Mouse (Mus musculus): ENCODE measurements at regions not wholly inside any gene's neighbourhood (a gene's known extent, or its start where the extent isn't known, plus 50 kb on each side); places are given as distances from the start of the nearest gene placed in this dataset.
"Not testable (repeated sequence)": the region's sequence is repeated elsewhere in the genome, so short reads cannot be mapped to it uniquely, and the experiment has no call there.

DNA sequence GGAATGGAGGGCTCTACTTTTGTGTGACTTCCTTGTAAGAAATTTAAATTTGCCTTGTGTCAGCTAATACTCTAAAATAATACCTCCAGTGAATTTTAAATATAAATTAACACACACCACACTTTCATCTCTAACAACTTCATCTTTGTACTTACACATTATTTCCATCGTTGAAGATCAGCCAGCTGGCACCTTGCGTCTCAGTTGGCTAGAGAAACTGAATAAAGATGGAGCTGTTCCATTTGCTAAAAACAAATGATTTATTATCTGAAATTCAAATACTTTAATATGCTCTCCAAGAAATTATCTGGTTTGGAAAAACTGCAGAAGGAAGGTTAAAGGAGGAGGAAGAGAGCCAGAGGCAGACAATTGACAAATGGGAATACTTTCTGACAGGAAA is 122.0 kb upstream of the Gm11096 start:
- no peak for DNase-seq (ENCODE audit: low read depth, low spot score)

DNA sequence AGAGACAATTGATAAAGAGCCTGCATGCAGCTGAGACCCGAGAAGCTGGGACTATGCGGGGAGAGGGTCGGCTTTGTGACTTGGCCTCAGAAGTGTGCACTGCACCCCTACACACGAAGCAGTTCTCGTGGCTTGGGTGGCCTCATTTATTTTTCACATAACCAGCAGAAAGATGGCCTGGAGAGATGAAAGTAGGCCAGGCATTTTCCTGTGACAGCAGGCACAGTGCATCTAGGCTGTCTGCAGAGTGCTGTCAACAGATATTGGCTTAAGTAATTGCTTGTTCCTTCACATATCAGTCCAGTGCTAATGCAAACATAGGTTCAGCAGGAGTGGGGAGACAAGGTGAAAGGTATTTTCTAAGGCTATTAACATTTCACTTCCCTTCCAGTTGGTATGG is 124.9 kb upstream of the Gm11096 start:
- no peak for DNase-seq (ENCODE audit: low read depth, low spot score)

- no peak for DNase-seq (ENCODE audit: low read depth, low spot score)
These were observed 135.7 kb upstream of the Gm11096 start for GRCm38 (mm10) chr17:81305880-81306279.

- DNase-seq (ENCODE audit: low read depth, low spot score), result no peak
These were observed 137.0 kb upstream of the Gm11096 start for GRCm38 (mm10) chr17:81304574-81304973.

DNA sequence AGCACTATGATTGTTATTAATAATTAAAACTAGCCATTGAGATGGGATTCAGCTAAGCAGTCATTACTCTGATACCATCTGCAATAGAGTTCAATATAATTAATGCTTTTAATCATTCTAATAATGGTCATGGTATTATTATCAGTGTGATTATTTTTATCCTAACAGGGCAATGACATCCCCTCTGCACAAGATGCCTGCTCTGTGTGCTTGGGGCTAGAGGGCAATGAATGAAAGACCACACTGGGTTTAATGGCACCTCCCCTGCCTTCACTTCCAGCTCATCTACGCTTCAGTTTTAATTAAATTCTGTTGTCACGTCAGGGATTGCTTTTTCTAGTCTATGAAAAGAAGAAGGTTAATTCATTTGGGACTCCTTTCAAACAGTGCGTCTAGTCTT is 139.1 kb upstream of the Gm11096 start:
- no peak for DNase-seq (ENCODE audit: low read depth, low spot score)

- no peak for DNase-seq (ENCODE audit: low read depth, low spot score)
These were observed 149.7 kb upstream of the Gm11096 start for GRCm38 (mm10) chr17:81291829-81292228.

- no peak for DNase-seq (ENCODE audit: low read depth, low spot score)
These were observed 159.0 kb upstream of the Gm11096 start for GRCm38 (mm10) chr17:81282543-81282942.

GRCm38 (mm10) chr17:81270235-81270634 is 171.3 kb upstream of the Gm11096 start:
- DNase-seq (ENCODE audit: low read depth, low spot score), result peak; percentile 7

DNA sequence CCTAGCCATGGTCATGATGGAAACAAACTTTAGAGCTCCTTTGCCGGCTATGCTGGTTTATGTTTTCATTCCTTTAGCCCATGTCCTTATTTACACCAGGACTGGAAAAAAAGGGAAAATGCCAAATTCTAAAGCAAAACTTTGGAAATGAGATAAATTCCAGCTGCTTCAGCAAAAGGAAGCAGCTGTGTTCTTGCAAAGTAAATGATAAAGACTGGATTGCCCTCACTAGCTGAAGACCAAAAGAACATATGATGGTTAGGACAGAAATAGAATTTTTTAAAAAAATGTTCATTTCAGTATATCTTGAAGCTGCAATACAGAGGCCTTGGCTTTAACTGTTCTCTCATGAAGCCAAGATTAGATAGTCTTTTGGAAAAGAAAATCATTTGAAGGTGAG is 179.6 kb upstream of the Gm11096 start:
- DNase-seq (ENCODE audit: low read depth, low spot score), result no peak

GRCm38 (mm10) chr17:81260036-81260435 is 181.5 kb upstream of the Gm11096 start:
- DNase-seq (ENCODE audit: low read depth, low spot score), result no peak

DNA sequence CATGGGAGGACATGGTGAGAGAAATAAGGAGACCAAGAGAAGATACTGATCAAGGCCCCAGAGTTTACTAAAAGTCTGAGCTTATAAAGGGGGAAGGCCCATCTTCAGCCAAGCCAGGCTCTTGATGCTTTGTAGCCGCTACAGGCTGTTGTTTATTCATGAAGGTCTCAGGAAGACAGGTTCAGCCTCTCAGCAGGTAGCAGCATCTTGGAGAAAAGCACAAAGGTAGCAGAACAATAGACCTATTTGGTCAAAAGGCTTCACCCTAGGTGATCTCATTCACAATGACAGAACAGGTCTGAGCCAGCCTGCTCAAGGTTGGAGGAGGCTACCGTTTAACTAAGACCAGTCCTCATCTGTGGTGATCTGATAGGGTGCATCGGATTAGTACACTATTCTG is 185.5 kb upstream of the Gm11096 start:
- no peak for DNase-seq (ENCODE audit: low read depth, low spot score)

- DNase-seq (ENCODE audit: low read depth, low spot score), result no peak
These were observed 185.9 kb upstream of the Thumpd2 start for GRCm38 (mm10) chr17:81250748-81251147.

GRCm38 (mm10) chr17:81246156-81246555 is 181.3 kb upstream of the Thumpd2 start:
- no peak for DNase-seq (ENCODE audit: low read depth, low spot score)

DNA sequence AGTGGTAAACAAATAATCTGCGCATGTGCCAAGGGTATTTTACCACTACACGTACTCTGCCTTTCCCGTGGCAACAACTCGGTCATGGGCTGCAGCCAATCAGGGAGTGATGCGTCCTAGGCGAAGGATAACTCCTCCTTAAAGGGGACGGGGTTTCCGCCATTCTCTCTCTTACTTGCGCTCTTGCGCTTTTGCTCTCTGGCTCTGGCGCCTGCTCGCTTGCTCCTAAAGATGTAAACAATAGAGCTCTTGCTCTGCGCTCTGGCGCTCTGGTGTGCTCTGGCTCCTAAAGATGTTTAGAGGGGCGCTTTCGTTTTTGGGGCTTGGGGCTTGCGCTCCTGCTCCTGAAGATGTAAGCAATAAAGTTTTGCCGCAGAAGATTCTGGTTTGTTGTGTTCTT is 166.9 kb upstream of the Thumpd2 start:
- DNase-seq (ENCODE audit: low read depth, low spot score), result not testable (repeated sequence)

DNA sequence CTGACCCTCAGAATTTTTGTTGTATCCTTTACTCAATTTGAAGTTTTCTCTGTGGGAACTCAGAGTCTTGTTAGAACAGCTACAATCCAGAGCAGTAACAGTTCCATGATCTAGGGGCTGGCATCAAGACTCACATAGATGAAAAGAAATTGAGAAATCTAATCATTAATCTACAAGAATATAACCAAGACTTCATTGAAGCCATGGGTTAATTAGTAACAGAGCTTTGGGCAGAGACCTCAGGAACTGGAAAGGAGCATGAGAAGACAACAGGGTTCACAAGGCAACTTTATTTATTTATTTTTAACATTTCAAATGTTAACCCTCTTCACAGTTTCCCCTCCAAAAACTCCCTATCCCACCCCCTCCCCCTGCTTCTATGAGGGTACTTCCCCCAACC is 160.4 kb upstream of the Thumpd2 start:
- no peak for DNase-seq (ENCODE audit: low read depth, low spot score)

GRCm38 (mm10) chr17:81221436-81221835 is 156.6 kb upstream of the Thumpd2 start:
- DNase-seq (ENCODE audit: low read depth, low spot score), result no peak

- DNase-seq (ENCODE audit: low read depth, low spot score), result no peak
These were observed 150.0 kb upstream of the Thumpd2 start for GRCm38 (mm10) chr17:81214844-81215243.

- no peak for DNase-seq (ENCODE audit: low read depth, low spot score)
These were observed 147.2 kb upstream of the Thumpd2 start for GRCm38 (mm10) chr17:81212043-81212442.

DNA sequence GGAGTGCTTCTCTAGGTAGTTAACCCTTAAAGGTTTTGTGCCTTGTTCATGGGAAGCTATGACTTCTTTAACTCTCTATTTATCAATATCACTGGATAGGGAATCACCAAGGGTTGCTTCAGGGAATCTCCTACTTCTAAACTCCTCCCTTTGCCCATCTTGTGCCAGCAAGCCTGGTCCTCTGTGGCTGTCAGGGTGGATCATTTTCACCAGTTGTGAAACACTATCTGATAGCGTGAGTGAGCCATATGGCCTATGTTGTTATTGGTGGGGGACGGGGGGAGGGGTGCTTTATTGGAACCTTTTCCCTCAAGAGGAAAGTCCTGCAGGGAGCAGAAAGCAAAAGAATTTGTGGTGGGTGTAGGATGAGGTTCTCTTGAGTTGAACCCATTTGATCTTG is 145.5 kb upstream of the Thumpd2 start:
- no peak for DNase-seq (ENCODE audit: low read depth, low spot score)

- no peak for DNase-seq (ENCODE audit: low read depth, low spot score)
These were observed 144.4 kb upstream of the Thumpd2 start for GRCm38 (mm10) chr17:81209323-81209722.

- DNase-seq (ENCODE audit: low read depth, low spot score), result no peak
These were observed 136.2 kb upstream of the Thumpd2 start for GRCm38 (mm10) chr17:81201052-81201451.

- no peak for DNase-seq (ENCODE audit: low read depth, low spot score)
These were observed 129.1 kb upstream of the Thumpd2 start for GRCm38 (mm10) chr17:81194006-81194405.

- peak; percentile 66 for DNase-seq (ENCODE audit: low read depth, low spot score)
These were observed 128.5 kb upstream of the Thumpd2 start for GRCm38 (mm10) chr17:81193230-81193871.

DNA sequence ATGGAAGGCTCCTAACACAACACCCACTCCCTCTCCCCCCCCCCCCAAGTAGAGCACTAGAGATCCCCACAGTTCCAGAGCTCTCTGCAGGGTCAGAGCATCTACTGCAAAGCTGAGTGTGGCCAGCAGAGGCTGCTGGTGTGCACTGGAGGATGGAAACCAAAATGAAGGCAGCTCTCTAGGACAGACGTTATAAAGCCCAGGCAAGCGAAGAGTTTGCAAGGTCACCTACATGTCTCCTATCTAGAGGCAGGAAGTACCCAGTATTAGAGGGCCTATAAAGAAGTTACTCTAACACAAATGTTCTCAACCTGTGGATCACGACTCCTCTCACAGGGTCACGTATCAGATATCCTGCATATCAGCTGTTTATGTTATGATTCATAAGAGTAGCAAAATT is 125.1 kb upstream of the Thumpd2 start:
- no peak for DNase-seq (ENCODE audit: low read depth, low spot score)
